Mouse (Mus musculus) thymus, postnatal 25 days (tissue): ENCODE results near the gene Cnn1.
"Not testable (repeated sequence)": the region's sequence is repeated elsewhere in the genome, so short reads cannot be mapped to it uniquely, and the experiment has no call there.

Experiments
- DNase-seq: peaks from one replicate; pipeline ENCODE4 v3.0.0; 2022

Cnn1 gene

DNA sequence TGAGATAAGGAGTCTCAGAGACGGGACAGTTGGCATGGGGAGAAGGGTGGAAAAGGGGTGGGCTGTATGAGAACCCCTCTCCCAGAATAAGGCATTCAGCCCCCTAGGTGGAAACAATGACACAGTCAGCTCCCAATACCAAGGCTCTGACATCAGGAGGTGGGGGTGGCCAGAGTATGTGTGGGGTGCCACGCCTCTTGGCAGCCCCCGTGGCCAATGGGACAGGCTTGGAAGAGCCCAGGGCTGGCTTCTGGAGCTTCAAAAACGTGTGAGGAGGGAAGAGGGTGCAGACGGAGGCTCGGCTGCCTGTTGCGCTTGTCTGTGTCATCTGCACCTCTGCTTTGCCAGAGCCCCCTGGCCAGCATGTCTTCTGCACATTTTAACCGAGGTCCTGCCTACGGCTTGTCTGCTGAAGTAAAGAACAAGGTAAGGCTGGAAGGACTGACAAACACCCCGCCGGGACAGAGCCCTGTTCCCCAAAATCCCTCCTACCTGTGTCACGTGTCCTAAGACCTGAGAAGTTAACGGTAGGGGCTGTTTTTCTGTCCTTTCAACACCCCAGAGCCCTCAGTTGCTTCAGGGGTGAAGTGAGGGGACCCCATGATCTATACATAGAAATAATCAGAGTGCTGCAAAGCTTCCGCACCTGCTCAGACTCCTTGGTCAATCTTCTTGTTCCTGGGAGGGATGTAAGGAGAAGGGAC is at the start of gene Cnn1:
Gene Cnn1, plus strand, starts transcription at position 224 of the 704 bp plus-strand sequence.
- no peak for DNase-seq

DNA sequence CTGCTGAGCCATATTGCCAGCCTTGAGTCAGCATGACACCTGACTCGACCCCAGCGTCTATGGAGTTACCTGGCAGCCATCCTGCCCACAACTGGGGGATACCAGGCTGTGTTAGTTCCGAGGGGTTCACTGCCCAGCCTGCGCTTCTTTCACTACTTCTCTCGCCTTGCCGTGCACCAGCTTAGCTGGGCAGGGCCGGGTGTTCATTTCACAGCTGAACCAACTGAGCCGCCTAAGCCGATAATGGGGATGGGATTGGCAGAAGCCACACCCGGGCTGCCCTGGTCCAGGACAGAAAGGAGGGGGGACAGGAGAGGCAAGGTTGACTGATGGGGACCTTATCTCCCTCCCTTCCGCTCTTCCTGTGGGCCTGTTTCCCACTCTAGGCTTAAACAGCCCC is 49.7 kb upstream of the Cnn1 start:
- no peak for DNase-seq

DNA sequence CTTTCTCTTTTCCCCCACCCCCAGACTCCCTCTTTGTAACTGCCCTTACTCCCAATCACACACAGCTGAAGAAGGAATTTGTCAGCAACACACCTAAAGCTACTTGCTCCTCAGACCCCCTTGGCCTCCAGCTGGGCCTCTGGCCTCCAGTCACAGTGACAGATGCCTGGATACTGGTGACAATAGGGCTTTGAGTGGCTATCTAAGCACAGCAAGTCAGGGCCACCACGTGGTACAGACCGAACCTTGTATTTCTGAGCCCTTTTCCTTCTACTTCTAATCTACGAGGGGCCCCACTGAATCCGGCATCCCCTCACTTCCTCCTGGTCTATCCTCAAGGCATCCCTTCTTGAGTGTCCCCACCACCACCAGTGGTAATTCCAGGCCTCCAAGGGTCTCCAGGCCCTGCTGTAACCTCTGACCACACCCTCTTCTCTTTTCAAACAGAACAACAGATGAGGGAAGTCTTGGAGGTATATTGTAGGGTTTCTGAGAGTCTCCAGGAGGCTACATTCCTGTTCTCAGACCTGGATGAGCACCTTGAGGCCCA is 49.2 kb upstream of the Cnn1 start:
- no peak for DNase-seq

DNA sequence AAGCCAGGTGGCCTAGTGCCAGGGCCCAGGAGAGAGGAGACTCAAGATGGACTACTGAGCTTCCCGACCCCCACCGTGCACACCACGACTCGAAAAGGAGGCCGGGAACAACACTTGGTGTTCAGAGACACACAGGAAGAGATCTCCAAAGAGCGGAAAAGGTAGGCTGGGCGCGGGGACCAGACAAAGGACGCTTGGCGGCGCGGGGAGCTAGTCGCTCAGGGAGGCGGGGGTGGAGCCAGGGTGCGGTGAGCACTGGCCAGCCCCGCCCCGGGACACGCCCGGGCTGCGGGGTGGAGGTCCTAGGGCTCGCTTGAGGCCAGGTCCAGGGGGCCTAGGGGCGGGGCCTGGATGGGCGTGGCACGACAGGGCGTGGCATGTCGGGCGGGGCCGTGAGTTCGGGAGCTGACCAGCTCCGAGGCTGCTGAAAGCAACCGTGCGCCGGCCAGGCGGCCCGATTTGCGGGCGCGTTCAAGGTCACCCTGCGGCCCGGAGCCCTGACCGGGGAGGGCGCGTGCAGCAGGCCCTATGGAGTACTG is 48.6 kb upstream of the Cnn1 start:
- DNase-seq: peak; percentile 33

DNA sequence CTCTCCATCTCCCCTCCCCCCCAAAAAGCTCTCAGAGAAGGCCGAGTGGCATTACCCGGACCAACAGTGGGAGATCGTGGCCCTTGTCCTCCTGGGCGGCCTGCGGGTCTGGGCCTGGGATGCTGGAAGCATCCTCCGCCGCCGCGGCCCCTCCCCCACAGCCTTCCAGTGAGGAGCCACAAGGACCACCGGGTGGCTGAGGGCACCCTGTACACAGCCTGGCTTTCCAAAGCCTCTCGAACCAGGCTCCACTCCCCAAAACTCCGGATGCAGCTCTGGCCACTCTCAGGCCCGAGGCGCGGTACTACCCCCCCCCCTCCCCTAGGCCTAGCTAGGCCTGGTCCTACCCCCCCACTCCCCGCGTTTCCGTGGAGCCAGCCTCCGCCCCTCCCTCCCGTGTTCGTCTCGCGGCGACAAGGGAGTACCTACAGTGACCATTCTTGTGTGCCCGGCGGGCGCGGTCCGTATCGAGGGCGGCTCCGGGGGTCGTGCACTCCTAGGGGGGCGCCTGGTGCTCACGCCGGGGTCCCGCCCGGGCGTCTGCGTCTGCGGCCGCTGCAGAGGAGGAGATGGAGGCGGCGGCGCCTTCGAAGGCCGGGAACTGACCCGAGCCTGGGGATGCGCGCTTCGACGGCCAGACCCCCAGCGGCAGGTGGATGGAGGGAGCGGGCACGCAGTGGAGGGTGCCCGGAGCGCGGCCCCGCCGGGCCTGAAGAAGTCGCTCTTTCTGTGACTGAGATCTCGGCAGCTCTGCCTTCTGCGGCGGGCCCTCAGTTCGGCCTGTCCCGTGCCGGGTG is 47.7 kb upstream of the Cnn1 start:
- no peak for DNase-seq

DNA sequence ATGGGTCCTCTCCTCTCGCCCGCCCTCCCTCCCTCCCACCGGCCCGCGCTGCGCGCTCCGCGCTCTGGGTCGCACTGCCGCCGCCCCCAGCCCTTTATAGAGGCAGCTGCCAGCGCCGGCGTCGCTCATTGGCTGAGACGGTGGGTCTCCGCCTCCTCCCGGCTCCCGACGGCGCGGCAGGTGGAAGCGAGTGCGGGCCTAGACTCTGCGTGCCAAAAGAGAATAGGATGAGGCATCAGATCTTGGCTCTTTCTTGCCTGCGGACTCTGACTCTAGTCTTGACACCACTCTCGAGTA is 47.1 kb upstream of the Cnn1 start, which contains the start of gene Elavl3:
Gene Elavl3, minus strand, starts transcription at position 66 of the 297 bp plus-strand sequence.
- DNase-seq: peak; percentile 51

DNA sequence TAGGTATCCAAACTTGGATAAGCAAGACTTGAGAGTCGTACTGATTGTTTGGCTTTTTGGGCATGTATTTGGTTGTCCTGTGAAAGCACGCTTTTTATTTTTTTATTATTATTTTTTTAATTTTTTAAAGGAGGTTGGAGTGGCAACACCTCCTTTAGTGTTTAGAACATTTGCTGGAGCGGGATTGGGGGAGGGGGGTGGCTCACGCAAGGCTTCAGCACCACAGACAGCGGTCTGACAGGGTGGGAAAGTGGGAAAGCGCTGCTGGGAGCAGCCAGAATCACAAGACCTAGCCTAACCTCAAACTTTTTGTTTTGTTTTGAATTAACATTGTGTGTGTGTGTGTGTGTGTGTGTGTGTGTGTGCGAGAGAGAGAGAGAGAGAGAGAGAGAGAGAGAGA is 45.4 kb upstream of the Cnn1 start:
- DNase-seq: no peak

DNA sequence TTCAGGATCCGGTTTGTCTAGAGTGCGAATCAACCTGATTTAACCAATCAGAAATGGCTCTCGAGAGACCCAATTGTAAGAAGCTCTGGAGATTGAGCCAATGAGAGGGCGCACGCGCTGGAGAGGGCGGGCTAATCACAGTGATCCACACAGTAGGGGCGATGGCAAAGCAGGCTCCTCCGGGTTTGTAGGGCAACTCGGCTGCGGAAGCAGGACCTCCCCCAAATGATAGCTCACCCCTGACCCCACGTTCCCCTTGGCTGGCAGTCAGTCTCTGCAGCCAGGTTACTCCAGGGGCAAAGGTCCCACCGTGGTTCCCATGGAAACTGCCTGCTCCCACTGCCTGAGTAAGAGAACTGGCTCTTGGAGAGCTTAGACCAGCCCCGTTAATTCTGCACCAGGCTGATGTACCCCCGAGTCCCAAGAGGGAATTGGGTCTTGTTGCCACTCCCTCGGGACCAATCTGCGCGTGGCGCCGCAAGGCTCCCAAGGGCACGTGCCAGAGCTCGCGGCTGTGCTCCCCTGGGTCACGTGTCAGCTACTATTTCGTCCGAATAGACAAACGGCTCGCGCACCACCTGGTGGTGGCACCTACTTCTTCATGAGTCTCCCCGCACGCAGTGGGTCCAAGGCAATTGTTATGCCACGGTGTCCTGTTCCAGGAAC is 44.5 kb upstream of the Cnn1 start:
- peak; percentile 78 for DNase-seq

DNA sequence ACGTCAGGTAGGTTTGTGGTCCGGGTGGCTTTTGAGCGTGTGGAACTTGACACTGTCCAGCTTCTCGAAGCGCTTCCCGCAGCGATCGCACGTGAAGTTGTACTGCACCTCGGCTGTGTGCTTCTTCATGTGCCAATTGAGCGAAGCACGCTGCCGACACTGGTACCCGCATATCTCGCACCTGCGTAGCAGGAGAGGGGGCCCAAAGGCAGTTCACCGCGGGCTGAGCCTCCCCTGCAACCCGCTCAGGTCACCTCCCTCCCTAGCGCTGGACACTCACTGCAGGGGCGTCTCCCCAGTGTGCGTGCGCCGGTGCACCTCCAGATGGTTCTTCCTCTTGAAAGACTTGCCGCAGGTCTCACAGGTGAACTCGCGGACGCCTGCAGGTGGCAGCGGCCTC is 43.3 kb upstream of the Cnn1 start:
- no peak for DNase-seq

DNA sequence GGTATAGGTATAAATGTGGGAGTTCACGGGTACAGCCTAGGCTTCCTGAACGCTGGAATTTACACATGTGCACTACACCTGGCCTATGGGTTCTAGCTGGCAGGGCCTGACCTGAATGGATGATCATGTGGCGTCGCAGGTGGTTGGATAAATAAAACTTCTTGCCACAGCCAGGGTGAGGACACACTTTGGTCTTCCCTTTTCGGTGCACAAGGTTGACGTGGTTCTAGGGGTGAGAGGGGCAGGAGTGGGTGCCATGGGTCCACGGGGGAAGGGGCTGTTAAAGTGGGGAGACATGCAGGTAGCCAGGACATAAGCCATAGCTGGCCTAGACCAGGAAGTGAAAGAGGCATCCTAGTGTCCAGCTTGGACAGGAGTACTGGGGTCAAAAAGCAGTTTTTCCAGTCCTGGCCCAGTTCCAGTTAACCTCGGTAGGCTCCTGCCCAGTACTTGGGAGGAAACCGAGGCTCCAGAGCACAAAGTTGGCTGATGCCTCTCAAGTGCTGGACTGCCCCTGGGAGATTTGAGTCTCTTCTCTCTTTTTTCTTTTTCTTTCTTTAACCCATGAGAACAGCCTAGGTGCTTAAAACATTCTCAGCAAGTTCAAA is 42.6 kb upstream of the Cnn1 start:
- DNase-seq: no peak

DNA sequence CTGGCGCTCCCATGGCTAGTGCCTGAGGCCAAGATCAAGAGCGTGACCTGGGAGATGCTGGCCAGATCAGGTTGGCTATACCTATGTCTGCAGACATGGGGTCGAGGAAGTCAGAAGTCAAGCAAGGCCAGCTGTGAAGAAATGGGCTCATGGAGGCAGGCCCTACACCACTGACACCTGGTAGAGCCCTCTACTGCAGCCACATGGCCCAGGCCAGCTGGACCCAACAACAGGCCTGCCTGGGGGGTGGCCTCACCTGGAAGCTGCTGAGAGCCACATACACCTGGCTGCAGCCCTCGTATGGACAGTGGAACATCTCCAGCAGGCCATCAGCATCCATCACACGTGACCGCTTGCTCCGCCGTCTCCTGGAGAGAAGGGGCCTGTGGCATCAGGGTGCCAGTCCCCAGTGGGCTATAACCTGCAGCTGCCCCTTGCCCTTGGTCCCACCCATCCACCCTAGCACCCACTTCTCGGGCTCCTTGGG is 41.9 kb upstream of the Cnn1 start:
- DNase-seq: no peak

DNA sequence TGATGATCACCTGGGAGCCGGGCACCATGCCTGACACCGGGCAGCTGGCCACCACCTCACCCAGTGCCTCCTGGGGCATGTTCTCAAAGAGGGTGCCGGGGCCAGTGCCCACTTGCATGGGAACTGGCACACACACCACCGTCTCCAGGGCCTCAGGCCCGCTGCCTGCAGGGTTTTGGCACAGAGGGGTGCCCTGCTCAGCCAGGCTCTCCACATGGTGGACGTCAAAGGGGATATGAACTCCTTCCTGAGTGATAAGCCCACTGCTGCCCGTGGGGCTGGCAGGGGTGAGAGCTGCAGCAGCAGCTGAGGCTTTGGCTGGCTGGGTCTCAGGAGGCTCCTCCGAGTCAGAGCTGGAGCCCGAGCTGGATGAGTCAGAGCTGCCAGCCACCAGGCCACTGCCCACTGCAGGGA is 41.0 kb upstream of the Cnn1 start:
- no peak for DNase-seq

DNA sequence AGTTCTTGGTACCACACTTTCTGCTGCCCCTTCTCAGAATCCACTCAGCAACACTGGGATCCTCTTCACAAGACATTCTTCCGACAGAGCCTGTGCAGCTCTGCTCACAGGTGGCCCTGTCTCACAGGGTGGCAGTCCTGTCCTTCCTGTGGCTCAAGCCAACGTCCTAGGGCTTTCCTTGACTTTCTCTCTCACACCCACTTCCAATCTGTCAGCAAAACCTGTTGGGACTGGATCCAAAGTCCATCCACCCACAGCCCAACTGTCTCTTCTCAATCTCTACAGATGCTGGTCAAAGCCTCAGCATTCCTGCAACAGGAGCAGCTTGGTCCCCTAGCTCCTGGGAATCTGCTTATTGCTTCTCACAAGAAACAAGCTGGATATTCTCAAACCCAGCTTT is 37.7 kb upstream of the Cnn1 start:
- DNase-seq: no peak

DNA sequence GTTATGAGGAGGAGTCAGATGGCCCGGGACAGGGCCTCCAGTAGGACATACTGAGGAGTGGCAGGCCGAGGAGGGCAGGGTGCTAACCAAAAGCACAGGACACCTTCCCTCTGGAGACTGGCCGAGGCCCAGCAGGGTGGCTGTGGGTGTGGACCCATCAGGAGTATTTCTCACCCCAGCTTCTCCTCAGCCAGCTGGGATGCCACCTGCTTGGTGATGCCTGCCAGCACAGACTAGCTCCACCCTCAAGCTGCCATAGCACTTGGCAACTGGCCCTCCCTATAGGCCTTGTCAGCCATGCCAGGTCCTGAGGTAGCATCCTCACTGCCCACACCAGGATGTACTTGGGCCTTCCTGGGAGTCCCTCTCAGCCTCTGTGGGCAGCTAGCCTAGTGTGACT is 34.7 kb upstream of the Cnn1 start:
- no peak for DNase-seq

DNA sequence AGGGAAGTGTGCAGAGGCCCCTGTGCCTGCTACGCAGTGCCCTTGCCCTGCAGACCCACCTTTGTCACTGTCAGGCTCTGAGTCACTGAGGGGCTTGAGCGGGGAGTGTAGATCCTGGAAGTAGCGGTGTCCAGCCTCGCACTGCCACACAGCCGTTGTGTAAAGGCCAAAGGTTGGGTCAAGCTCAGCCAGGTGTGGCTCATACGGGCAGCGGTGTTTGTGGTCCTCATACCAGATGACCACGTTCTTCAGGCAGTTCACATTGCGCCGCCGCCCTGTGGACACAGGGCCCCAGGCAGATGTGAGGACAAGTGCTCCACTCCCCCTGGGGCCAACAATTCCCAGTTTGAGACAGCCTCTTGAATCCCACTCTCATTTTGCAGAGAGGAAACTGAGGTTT is 33.4 kb upstream of the Cnn1 start:
- no peak for DNase-seq

DNA sequence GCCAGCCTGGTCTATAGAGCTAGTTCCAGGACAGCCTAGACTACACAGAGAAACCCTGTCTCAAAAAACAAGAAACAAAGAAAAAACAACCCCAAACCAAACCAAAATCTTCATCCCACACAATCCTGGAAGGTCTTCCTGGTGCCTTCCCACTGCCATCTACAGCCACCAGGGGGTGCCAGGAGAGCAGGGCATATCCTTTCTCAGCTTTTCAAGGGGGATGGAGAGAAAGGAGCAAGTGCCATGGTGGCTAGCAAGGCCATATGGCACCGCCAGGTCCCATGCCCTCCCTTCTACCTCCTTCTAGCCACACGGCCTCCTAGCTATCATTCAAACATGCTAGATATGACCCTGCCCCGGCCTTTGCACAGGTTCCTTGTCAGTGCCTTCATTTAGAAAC is 32.6 kb upstream of the Cnn1 start:
- DNase-seq: peak; percentile 69

DNA sequence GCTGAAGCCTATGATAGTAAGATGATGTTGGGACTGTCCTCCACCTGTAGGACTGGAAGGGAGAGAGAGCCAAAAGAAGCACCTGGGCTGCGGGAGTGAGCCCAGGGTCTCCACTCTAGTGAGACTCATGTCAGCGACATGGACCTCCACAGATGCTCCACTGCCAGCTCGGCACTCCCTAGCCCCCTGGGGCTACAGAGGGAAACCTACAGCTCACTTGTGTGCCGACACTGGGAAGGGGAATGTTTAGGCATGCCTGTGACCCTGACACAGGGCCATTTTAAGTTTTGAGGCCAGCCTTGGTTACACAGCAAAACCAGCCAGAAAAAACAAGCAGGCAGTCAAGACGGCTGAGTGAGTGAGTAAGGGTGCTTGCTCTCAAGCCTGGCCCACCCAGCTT is 31.8 kb upstream of the Cnn1 start:
- no peak for DNase-seq

DNA sequence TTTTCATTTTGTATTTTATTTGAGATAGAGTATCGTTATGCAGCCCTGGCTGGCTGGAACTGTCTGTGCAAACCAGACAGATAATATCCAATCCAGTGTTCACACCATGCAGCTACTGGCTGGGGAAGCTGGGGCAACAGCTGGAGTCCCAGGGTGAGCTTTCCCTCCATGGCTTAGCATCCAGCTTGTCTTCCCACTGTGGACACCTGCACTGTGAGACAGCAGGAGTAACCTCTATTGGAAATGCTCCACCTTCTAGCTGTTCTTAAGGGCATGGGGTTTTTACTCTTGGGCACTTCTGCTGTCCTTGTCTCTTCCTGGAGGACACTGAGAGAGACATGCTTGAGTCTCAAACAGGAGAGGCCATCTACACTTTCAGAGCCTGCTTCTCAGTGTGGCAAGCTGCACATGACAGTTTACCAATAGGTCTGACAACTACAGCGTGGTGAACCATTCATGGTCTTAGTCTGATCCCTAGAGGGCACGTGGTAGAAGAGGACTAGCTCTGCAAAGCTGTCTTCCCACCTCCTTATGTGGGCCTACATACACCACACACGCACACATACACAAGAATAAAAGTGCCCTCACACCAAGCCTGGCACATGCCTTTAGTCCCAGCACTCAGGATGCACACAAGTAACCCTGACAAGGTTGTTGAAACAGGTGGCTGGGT is 29.0 kb upstream of the Cnn1 start:
- no peak for DNase-seq

DNA sequence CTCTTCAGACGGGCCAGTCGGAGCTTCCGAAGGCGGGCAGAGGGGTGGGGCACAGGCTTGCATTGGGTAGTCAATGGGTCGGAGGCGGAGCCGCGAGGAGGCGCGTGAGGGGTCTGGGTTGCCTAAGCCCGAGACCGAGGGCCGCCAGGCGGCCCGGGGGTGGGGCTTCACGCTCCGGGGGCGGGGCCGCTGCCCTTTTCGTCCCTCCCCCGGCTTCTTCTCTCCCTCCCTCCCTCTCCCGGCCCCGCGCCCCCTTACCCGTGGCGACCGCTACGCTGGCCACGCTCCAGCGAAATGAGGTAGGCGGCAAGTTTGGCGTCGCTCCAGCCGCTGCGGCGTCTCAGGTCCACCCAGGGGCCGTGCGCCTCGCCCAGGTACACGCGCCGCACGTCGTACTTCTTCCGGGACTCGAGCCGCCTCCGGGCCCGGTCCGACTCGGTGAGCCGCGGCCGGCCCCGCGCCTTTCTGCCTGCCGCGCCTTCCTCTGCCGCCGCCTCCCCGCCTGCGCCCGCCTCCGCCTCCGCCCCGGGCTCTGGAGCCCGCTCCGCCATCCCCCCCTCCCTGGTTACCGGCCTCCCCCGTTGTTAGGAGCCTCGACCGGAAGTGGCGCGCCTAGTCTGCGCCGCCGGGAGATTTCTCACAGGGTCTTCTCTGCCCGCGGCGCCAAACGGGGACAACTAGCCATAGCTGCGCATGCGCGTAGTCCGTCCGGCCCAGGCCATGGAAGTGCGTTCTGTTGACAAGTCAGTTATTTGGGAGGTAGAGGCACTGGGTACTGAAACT is 28.0 kb upstream of the Cnn1 start, which contains the start of the genes Gm49318 and Zfp653:
Gene Gm49318, minus strand, starts transcription at position 469 of the 783 bp plus-strand sequence.
Gene Zfp653, minus strand, starts transcription at position 586 of the 783 bp plus-strand sequence.
- DNase-seq: peak; percentile 95

DNA sequence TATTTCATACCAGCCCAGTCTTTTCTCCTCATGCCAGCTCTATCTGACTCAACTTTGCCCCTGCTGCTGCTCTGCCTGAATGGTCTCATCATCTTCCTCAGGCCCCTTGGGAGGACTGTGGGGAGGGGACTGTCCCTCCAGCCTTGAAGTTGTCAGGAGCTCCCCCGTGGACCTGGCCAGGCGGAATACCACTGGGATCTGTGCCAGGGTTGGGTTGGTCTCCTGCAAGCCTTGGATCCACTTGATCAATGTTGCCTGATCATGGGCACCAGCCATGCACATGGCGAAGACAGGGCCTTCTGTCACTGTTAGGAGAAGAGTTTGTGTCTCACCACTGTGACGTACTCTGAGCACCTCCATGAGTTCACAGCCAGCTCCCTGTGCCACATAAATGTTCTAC is 26.7 kb upstream of the Cnn1 start:
- no peak for DNase-seq

DNA sequence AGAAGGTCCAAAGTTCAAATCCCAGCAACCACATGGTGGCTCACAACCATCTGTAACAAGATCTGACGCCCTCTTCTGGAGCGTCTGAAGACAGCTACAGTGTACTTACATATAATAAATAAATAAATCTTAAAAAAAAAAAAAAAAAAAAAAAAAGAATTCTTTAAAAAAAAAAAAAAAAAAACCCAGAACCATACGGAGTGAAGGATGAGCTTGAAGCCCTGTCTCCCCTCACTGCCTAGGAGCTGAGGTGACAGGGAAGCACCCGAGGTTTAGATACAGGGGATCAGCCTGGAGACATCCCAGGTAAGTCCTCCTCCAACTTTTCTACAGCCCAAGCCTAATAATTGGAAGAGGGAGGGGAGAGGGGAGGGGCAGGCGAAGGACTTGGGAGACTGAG is 23.2 kb upstream of the Cnn1 start:
- DNase-seq: not testable (repeated sequence)
